Mouse (Mus musculus): ENCODE measurements at regions not wholly inside any gene's neighbourhood (a gene's known extent, or its start where the extent isn't known, plus 50 kb on each side); places are given as distances from the start of the nearest gene placed in this dataset.
"Not testable (repeated sequence)": the region's sequence is repeated elsewhere in the genome, so short reads cannot be mapped to it uniquely, and the experiment has no call there.

- no peak for DNase-seq (ENCODE audit: low spot score in 2 of 2)
Measured at GRCm38 (mm10) chr14:81685691-81686090, 1701.8 kb downstream of the Olfm4 start.

- not testable (repeated sequence) for DNase-seq (ENCODE audit: low spot score in 2 of 2)
Measured at GRCm38 (mm10) chr14:81692245-81692644, 1708.4 kb downstream of the Olfm4 start.

DNA sequence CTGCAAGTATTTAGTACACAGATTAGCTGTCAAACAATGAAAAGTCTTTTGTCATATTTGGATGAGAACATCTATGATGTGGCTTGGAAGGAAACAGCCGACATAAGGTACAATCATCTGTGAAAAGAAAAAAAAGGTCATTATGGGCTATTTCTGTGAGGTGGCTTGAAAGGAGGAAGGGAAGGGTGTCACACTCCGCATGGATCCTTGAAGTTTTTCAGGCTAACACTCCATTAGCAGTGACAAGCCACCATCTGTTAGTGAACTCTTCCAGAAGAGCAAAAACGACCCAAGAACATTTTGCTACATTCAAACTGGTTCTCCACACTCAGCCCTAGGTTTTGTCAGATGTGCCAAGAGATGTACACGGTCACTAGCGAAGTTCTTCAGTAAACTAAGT is 1732.2 kb downstream of the Olfm4 start:
- DNase-seq (ENCODE audit: low spot score in 2 of 2): peak in 1 of 2 experiments; percentile 28

Measured in layer of hippocampus, postnatal 14 days (tissue).